Mouse (Mus musculus): ENCODE measurements around the gene 1700086D15Rik.

1700086D15Rik gene

DNA sequence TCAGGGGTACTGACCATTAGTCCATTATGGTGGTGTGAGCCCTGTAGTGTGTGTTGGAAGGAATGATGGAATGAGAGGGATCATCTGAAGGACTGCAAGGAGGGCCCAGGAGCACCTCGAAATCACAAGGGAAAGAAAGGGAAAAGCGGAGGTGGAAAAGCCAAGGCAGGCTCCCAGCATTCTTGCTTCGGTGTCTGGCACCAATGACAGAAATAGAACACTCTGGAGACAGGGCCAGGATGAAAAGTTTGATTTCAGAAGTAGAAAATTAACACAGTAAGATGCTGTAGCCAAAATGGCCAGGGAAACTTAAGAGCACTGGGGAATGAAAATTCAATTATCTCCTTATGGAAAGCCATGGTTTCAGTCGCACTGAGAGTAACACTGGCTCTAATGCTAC, 26.0 kb downstream of the 1700086D15Rik start:
- DNase-seq: no peak

DNA sequence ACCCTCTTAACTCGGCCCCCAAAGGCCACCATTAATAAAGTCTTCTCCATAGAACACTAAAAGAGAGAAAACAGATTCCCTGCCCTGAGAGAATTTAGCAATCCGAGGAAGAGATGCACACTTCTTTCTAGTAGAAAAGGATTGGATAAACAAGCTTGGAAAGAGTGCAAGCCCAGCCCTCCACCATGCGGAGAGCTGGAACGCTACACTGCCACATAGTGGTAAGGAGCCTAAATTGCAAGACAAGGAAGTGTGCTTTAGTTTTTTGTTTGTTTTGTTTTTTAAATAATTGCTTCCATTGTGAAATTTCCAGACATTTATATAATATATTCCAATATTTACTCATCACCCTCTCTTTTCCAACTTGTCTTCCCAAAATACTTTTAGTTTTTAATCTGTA, 30.6 kb downstream of the 1700086D15Rik start:
- no peak for DNase-seq

DNA sequence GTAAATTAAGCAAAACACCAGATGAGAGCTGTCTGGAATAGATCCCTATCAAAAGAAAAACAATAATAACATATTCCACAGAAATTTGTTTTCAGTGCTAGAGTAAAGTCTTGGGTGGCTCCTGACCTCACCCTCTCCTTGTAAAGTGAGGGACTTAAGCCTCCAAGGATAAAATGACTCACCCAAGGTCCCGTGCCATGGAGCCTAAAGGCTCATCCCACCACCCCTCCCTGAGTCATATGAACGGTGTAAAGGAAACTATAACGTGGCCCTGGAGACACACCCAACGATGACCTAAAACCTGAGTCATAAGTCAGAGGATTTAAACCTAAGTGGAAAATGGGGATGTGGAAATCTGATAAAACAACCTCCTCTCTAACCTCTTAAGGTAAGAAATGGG, 31.0 kb downstream of the 1700086D15Rik start:
- DNase-seq: no peak

DNA sequence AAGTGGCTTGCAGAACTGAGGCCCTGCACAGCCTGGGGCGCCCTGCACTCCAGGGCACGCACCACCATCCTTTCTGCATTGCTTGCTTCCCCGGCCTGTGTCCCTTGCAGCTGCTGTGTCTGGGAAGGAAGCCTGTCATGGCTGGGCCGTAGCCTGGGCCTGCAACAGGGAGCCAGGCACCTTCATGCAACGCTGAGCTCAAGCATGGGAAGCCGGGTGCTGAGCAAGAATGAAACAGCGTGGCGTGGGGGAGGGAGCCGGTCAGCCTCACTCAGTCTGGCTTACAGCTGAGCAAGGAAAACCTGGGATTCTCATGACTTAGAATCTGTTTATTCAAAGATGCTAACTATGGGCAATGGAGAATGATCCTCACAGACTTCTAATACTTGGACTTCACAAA, 33.1 kb downstream of the 1700086D15Rik start:
- DNase-seq: peak; percentile 59

DNA sequence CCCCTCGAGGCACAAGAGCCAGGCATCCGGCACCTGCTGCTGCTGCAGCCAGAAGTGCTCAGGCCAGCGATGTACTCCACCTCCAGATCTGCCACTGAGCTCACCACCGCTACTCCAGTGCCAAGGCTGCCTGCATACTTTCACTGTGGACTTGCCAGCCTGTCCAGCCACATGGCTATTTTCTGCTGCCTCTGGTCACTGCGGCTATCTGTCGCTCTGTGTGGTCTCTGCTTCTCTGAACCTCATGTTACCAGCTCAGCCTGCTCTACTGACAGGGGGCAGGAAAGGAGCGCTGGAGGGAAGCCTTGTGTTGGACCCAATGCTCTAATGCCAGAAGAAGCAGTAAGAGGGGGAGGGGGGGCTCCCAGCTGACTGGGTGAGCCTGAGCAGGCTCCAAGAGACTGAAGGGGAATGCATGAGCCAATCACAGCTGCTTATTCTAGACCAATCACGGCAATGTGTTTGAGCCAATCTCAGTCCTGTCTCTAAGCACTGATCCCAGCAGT, 34.7 kb downstream of the 1700086D15Rik start:
- DNase-seq: peak; percentile 19

DNA sequence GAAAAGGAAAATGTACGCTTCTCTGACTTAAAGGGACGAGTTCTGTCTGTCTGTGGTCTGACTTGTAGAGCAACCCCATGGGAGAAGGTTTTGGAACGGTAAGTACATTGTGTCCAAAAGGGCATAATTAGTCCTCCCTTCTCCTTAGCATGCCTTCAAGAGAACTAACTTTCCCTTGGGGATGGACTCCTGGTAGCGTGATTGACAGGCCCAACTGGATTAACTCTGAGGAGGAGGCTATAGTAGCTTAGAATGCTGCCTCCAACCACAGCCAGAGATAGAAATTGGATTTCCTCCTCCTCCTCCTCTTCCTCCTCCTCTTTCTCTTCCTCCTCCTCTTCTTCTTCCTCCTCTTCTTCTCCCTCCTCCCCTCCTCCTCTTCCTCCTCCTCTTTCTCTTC, 39.4 kb downstream of the 1700086D15Rik start:
- no peak for DNase-seq

DNA sequence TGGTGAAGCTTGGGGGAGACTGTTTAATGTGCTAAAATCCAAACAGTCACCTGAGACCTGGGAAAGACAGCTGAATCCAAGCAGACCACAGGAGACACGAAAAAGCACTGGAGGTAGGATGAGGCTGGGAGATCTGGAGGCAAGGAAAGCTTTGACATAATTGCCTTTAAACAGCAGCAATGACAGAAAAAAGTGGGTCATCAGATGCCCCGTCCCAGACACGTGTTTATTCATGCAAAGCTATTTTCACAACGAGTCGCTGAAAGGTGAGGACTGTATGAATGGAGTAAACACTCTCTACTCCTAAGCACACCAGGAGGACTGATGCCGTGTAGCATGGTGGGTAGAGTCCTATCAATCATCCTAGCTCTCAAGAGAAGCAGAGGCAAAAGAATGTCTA, 43.9 kb downstream of the 1700086D15Rik start:
- no peak for DNase-seq

DNA sequence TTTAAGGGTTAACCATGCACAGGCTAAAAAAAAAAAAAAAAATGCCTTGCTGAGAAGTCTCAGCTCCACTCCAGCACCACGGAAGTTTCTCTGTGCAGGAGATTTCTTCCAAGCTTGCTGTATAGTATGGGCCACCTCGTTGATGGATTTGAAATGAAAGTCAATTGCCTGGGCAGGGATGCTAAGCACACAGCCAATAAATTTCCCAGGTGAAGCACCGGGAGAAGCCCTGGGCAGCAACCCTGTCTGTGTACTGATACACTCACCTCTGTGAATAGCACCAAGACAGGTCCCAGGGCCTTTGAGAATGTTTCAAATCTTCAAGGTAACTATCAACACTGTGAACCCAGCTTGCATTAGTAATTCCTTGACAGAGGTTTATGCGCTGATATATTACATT, 47.6 kb downstream of the 1700086D15Rik start:
- no peak for DNase-seq

DNA sequence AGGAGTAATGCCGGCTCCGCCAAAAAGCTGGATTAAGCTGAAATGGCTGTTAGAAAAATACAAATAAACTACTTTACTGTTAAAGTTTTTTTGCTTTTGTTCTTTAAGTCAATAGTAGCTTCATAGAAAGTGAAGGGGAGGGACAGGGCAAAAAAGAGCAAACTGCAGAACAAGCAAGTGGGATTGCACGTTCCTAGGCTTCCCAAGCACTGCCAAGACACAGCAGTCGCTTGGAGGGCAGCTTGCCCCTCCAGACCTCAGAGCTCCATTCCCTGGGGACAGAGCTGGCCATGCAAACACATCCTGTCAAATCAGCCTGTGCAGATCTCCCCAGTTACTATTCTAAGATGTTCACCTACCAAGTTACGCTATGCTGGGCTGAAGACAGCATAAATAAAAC, 48.0 kb downstream of the 1700086D15Rik start:
- no peak for DNase-seq

DNA sequence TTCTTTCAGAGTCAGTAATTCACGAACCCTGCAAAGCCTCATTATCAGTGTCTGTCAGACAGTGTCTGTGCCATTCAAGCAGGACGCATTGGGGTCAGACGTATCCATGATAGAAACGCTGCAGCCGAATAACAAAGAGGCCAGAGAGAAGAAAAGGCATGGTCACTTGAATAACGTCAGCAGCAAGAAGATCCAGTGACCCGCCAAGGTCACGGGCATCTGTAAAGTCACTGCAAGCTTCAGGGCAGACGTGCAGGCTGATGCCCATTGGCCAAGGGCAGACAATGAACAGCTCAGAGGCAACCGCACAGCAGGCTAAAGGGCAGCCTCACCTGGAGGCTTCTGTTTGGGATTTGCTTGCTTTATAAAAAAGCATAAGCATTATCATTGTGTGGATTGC, 49.6 kb downstream of the 1700086D15Rik start:
- DNase-seq: no peak

DNA sequence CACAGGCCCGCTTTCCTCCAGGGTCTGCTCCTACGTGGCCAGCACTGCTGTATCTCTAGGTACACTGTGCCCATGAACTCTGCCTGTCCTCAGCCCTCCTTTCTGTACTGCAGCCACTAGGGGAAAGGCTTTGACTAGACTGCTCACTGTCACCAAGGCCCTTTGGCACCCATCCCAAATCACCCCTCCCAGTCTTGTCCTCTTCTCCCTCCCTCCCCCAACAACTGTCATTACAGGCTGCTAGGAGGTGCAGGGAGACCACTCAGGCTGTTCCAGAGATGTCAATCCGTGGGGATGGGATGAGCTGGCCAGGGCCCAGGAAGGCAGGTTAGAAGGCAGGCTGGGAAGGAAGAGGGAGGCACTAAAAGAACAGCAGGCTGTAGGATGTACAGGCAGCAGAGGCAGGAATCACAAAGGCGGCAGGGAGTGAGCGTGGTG, 51.9 kb downstream of the 1700086D15Rik start:
- DNase-seq: no peak

DNA sequence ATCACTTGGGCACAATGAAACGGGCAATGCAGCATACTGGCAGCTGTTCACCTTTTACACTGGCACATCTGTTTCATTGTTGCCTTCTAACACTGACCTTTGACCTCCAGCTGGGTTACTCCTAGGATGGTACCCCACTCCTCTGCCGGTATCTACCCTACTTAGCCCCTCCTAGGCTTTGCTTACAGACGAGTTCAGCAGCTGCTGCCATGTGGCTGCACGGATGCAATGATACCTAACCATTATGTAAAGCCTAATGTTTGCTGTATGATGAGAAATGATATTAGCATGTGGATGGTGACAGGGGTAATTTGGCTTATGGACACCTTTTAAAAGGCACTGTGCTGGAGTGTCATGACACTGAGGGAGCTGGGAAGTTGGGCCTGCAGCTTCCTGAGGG, 52.5 kb downstream of the 1700086D15Rik start:
- no peak for DNase-seq

DNA sequence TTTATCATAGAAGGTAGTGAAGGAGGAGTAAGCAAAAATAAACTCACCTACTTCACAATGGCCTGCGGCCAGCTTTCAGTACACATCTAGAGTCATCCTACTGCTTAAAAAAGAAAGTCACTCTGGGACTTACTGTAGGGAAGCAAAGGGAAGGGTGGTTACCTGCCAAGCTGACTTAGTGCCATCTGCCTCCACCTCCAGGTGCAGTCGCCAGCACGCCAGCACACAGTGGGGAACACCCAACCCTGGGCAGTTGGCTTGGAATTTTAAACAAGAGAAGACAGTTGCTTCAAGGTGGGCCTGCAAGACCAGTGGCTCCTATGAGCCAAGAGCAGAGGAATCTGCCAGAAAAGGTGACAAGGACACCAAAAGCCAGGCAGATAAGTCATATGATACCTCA, 55.6 kb downstream of the 1700086D15Rik start:
- no peak for DNase-seq

All from kidney, adult 18-20 months (tissue).